Mouse (Mus musculus) adrenal gland, adult 2 months (tissue): Measurements from ENCODE around the gene Sgms1. TPM values are rescaled to one million over a fixed set of nuclear protein-coding genes. Genes with fewer than 3 reads are reported as not detected.

ENCODE experiments used
- DNase-seq: peaks from one replicate; pipeline ENCODE4 v3.0.0; 2021
- polyA plus RNA-seq: library from polyadenylated mRNA; depleted of rRNA; stranded (reverse); fragments of >200 nt; gene quantifications from 2 replicates; pipeline ENCODE4 v1.2.3, GENCODE M21; 2012
- total RNA-seq, 2 experiments: library from RNA; stranded (reverse); gene quantifications; 2 replicates each; pipeline ENCODE4 v1.2.3; 2021

Gene Sgms1
- total and polyA plus RNA-seq, 3 experiments = 16.8 to 73.5 (median 71.4) TPM

DNA sequence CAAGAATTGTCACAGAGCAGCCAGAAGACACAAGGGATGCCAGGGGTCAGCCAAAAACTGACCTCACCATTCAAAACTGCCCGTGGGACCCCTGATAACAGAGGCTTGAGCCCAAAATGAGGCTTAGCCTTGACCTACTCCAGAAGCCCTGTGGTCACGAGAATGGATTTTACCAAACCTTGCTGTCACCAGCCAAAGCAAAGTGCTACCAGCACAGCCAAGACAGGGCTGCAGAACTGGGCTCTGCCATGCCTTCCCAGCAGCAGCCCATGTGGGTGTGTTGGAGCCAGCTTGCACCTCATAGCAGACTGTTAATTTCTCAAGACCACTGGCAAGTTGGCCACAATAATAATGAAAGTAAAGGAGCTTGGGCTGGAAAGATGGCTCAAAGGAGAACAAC lies 168.5 kb downstream of the Sgms1 start:
- DNase-seq = no peak

DNA sequence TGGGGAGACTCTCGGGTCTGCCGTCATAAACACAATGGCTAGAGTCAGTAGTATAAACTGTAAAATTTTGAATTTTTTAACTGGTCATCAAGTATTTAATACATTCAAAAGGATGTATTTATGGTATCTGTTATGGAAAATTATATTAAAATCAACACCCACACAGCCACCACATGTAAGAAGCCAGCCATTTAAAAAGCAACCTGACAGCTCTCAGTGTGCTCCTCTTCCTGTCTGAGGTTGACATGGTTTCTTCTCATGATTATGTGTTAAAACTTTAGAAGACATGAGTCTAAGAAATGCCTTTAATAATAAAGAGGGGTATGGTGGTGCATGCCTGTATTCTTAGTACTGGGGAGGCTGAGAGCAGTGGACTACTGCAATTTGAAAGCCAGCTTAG lies 172.8 kb downstream of the Sgms1 start:
- DNase-seq = no peak

DNA sequence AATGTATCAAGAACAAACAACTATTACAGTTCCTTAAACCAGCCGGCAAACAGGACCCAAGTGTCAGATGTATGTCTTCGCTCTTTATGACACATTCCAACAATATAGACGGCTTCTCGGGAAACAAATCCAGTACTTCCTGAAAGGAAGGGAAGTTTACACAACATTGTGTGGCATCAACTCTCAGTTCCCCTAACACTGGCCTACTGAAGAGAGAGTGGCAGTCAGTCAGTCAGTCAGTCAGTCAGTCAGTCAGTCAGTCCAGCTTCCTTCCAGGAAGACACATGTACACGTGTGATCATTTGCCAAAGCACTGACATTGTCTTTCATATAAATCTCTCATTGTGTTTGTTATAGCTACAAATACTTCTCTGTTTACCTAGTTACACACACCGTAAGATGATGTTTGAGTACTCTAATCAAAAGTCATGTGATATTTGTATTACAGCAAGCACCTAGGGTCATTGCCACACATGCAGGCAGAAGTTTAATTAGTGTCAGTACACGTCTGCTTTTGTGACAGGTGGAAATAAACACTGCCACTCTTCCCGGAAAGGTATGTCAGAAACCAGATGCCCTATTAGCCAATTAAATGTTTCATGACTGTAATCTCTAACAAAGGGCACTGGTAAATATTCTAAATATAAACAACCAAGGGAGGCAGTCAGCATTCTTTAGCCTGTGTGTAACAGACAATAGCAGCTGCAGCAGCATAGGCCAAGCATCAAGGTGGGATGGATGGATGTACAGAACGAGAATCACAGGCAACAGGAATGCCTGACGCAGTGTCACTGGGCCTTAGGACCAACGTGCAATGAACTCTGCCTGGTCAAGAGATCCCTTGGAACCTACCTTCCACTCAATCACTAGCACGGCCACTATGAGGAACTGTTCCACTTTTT lies 174.4 kb downstream of the Sgms1 start:
- no peak for DNase-seq

DNA sequence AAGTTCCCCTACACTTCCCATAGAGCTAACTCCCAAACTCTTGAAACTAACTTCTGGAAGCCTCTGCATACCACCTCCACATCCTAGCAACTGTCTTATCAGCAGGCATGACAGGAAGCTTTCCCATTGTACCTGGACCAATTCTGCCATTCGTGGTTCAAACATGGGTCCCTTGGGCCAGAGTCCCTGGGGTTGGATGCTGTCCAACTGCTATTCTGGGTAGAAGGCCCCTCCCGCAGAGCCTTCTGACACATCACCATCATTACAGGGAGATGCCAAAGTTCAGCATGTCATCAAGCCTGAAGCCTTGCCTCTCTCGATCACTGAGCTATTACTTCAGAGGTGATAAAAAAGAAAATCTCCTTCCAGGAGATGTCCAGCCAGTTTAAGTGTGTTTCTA lies 175.9 kb downstream of the Sgms1 start:
- DNase-seq = no peak

DNA sequence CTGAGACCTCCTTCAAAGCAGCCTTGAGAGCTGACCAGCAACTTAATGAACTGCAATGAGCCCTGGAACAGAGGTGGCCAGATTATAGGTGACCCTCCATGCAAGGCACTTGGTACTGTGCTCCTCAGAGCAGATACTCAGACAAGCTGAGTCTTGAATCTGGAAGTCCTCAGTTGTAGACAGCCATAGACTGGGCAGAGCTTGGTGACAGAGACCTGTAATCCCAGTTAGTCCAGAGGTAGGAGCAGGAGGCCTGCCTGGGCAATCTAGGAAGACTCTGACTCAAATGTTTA lies 178.3 kb downstream of the Sgms1 start:
- no peak for DNase-seq

DNA sequence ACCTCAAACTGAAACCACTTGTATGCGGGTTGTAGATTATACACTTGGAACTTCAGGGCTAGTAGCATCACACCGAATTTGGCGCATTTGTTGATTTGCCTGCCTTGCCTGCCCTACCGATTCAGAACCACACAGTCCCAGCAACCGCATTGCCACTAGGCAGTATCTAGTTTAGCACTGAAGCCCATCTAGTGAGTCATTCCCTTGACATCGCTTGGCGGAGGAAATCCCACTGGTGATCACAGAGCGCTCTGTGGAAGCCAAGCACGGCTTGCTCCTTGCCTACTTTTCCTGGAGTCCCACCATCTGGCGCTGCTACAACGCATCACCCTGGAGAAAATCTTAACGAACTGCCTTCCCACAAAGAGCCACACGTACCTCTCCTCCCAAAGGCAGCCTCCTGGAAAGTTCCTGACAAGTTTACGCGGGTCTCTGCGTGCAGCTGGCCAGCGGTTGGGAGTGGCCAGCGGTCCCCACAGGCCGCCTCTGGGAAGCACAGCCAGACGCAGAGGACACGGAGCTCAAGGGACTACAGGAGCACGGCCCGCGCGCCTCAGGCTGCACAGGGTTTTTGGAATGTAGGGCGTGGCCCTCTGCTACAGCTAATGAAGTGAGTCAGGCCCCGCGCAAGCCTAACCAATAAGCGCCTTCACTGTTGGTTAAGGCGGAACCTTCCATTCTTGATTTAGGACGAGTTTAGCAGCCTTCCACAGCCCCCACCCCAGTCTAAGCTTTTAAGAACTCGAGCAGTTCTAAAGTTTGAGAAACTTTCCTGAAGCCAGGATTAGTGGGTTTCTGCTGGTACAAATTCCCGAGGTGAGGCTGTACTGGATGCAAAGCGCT lies 178.8 kb downstream of the Sgms1 start:
- peak; percentile 93 for DNase-seq

DNA sequence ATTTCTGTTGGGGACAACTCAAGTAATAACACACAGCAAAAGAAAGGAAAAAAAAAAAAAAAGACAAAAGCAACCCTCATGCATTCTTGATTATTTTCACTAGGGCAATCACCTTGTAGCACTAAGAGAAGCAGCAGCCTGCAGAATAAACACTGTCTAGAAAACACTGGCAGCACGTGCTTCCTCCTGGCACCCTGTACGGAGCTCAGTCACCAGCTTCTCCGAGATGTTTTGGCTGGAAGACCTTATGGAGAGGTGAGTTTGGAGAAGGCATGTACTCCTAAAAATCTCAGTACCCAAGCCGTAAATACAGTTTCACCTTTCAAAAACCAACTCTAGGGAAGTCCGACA lies 179.4 kb downstream of the Sgms1 start:
- DNase-seq = peak; percentile 39

DNA sequence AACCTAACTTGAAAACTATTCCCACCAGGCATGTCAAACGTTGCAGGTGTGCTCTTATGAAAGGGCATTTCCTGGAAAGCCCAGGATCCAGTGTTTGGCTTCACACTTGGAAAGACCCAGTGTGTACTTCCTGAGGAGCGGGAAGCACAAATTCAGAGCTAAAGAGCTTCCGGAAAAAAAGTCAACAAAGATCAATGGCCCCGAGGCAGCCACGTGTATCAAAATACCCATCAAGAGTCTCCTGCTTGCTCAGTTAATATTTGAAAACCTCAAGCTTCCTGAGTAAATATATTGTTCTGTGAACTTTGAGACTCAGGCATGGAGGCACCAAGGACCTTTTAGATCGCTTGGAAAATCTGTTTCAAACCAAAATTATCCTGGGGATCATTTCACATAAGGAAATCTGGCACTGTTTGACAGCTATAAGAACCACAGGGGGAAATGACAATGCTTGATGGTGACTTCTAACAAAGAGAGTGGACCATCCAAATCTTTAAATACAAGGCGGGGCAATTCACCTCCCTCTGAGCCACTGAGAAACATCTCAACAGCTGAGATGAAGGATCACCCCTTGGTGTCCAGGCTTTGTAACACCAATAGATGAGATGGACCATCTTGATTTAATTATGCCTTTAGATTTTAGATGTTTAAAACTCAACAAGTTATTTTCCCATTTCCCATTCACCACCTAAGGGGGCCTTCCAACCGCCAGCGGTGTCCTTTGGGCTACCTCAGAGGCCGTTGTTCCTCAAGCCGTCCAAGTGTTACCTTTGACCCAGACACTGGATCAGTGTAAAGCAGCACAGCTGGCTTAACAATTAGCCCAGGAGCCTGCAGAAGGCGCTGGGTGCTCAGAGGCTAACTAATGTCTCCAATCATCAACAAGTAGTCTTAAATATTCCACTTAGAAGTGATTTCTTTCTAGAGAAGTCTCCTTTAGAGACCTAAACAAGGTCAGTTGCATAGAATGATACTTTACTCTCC lies 187.1 kb downstream of the Sgms1 start:
- DNase-seq = no peak

DNA sequence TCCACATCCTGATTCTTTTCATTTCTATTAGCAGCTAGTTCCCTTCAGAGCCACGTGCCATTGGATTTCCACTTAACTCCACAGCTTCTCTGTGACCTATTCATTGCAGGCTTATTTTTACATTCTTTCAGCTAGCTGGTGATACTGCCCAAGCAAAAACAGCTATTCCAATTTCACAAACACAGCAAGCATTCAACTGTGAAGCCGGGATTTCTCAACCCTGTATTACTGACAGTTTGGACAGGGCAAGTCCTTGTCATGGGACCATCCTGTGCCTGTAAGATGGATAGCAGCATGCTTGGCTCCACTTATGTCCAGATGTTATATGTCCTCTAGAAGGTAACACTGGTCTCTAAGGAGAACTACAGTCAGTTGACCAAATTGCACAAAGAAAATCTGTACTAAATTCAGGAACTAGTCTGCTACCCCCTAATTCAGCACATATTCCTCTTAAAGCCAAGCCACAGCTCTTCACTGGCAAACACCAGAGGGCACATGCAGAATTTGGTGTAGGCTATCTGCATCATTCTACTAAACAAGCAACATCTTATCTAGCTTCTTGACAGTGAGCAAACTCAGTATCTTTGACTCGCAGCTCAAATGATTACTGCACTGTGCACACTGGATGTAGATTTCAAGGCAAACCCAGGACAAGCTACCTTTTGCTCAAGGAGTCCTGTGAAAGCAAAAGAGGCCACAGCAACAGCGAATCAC lies 189.5 kb downstream of the Sgms1 start:
- DNase-seq = no peak

DNA sequence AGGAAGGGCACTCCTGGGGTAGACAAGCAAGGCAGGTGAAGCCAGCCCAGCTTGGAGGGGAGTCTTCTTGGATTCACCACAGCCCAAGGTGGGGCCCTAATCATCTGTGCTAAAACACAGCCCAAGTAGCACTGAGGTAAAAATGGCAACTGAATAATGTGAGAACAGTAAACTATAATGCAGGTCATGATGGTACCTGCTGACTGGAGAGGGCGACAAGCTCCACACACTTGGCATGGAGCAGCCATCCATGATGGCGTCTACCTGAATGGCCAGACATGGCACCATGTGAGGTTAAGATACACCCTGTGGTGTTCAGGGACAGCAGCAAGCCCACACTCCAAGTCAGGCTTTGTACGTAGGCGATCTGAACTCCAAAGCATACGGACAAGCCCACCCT lies 190.4 kb downstream of the Sgms1 start:
- no peak for DNase-seq

DNA sequence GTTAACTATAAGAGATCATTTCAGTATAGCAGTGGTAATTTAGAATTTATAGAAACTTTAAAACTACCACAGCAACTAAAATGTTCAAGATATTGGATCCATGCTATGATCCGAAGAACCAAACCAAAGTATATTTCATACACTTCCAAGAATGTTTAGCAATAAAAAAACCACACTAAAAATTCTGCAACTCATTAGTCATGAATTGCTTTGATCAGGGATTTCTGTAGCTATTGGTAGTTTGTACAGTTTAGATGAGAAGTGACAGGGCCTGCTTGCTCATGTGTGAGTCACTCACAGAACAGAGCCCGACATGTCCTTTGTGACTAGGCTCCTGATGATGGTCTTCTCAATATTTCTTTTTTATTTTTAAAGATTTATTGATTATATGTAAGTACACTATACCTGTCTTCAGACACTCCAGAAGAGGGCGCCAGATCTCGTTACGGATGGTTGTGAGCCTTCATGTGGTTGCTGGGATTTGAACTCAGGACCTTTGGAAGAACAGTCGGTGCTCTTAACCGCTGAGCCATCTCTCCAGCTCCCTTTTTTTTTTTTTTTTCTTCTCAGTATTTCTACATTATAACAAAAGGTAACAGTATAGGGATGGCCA lies 190.9 kb downstream of the Sgms1 start:
- DNase-seq = peak; percentile 49

DNA sequence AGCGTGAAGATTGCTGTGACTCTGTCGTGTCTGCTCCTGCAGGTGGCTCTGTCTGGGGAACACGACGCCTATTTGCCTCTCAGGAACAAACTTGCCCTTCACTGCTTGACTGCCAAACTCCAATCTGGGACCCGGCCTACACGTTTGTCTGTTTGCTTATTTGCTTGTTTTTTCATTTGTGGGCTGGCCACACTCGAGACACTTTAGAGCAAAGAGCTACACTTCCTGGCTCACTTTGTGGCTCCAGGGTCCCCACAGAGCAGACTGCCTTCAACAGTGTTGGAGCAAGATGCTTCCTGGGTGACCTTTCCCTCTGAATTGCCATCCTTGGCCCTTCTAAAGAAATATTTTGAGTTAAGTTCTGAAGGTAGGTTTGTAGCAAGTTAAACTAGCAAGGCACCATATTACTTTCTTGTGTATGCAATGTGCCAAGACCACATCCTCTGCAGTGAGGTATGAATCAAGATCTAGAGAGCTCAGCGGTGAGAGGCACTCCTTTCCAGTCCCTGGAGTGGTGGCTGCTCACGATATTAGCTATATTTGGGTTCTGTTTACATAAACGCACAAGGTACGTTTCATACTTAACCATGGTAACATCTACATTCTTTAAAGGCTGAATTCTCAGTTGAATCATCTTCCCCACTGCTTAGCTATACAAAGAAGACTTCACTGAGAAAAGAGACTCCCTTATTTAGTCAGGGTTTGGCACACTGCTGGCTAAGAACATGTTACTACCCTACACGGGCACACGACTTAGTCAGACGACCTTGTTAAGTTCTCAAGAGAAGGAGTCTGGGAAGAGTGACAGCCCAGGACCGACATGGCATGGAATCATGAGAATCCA lies 192.3 kb downstream of the Sgms1 start:
- DNase-seq = peak; percentile 42

DNA sequence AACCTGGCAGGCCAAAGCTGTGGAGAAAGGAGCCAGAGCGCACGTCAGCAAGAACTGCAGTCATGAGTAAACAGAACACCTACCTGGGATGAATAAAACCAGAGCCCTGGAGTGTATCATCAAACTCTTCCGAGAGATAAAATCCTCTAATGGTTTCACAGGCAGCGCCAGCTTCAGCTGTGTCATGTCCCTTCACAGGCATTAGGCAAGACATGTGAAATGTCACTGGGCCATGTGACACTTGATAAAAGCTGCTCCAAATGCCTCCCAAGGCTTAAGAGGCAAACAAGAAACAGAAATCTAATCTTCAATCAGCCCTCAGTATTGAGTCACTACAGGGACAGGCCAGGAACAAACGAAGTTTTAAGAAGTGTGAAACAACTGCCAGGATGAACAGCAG lies 193.3 kb downstream of the Sgms1 start:
- peak; percentile 84 for DNase-seq

DNA sequence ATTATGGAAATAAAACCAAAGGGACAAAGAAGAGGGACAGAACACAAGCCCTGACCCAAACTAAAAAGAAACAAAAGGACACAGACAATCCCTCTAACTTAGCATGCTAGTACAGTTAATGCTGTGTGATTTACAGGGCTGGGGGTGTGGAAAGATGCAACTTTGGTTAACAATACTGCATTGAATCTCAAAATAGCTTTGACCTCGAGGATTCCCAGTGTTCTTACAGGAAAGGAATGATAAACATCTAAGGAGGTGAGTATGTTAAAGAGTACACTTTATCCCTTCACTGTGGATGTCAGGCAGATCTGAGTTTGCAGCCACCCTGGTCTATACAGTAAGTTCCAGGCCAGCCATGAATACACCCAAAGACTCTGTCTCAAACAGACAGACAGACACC lies 194.7 kb downstream of the Sgms1 start:
- DNase-seq = no peak

DNA sequence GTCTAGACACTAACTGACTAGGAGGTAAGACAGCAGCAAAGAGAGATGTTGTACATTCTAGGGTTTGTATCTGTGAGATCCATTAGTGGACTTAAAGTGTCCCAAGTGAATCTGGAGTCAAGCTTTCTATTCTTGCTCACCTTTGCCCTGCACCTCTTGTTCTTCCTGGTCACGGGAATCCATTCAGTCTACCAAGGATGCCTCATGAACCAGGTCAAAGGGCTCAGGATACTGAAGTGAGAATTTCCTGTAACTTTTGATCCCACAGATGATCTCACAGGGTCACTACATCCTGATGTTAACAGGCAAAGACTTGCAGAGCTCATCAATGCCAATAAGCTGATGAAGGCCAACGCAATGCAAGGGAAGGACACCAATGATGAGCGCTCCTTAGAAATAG lies 195.4 kb downstream of the Sgms1 start:
- DNase-seq = no peak

DNA sequence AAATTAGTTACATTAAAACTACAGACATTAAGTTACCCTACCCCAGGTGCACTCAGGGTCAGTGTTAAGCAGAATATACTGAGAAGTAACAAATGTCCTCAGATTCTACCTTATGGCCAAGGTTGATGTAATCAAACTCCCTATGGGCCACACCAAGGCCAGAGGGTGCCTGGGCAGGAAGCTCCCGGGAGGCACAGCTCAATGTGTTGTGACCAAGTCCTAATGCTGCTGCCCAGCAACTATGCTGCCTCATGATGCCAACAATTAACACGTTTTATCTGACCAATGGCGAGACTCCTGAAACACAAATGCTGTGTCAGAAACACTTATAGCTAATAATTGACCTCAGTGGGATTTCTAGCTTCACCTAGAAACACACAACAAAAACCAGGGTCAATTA lies 197.9 kb downstream of the Sgms1 start:
- no peak for DNase-seq

DNA sequence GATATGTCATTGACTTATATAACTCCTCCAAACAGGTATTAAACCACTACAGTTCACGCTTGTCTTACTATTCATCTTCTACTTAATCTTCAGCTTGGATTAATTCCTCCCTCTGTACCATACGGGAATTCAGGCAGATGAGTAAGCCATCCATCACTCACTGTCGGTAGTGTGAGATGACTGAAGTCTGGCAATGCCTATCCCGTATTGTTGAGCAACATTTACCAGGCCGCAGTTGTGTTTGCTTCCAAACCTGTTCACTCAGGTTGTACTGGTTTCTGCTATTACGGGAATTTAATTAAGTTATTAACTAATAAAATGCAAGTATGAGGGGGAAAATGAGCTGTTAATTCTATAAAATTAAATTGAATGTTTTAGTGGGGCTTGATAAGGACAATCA lies 199.6 kb downstream of the Sgms1 start:
- no peak for DNase-seq

DNA sequence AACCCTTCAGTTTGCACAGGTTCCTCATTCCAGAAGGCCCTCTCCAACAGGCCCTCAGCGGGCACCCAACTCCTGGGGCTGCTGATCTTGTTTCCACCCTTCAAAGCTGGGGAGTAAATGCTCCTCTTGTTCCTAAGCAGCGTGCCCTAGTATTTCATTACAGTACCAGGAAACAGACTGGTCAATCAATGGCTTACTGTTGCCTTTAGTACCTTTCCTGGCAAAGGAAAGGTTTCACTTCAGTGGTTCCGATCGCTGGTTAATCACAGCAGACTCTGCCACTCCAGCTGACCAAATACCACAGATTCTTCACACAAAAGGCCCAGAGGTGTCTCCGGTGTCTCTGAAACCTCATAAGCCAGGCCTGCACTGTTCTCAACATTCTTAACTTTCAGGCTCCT lies 200.5 kb downstream of the Sgms1 start:
- DNase-seq = no peak

DNA sequence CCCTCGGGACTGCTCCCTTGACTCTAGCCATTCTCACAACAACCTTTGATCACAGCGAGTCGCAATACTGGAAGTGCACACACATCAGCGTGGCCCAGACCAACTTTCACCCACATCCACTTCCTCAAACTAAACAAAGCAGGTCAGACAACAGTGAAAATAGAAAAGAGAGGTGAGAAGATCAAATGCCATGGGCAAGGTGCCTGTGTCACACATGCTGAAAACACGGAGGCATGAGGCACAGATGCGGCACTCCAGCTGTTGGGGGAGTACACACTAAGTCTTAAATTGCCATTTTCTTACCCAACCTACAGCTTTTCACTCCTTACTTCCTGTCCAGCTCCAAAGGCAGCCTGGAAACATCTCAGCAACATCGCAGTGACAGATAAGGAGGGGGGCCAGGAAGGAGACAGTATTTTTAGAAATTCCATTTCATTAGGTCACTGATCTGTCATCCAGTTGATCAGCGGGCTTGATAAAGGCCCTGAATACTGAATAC lies 202.9 kb downstream of the Sgms1 start:
- DNase-seq = peak; percentile 32

DNA sequence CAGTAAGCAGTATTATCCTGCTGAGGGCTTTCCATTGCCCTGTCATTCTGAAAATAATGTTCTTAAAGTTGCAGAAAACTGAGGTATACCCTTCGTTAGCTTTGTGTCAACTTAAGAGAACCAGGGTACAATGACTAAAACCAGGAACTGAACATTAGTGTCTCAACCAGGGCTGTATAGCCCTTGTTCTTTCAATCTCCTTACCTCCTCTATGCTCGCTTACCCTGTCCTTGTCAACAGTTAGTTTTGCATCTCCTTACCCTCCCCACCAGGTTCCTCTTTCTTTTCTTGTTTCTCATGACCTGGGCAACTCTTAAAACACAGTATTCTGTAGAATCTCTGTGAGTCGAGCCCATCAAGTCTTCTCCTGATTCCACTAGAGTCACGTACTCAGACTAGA lies 206.5 kb downstream of the Sgms1 start:
- DNase-seq = no peak
